Mouse (Mus musculus): Measurements from ENCODE around the gene Fancg. TPM values are rescaled to one million over a fixed set of nuclear protein-coding genes. Genes with fewer than 3 reads are reported as not detected.
"Not testable (repeated sequence)": the region's sequence is repeated elsewhere in the genome, so short reads cannot be mapped to it uniquely, and the experiment has no call there.

Fancg gene
- polyA plus RNA-seq, 1 experiment: 2.6 TPM

DNA sequence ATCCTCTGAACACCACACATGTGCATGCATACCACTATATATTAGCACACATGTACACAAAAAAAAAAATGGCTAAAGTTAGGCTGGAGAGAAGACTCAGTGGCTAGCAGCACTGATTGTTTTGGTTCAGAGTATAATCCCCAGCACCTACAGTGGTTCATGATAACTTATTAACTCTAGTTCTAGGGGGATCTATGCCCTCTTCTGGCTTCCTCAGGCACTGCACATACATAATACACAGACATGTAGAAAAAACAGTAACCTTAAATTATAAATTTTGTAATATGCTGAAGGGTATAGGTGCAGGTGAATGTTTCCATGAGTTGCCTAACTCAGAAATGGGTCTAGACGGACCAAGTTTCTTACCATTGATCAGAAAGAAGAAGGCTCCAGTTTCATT, 22.0 kb downstream of the Fancg start:
- peaks cover 9% of the 10 kb centered on the region for H3K79me2 ChIP-seq (ENCODE audit: control insufficient read depth, insufficient read depth)
- no peak overlapping the region for H3K4me3 ChIP-seq
- H3K36me3 ChIP-seq (ENCODE audit: control insufficient read depth, insufficient read depth): peaks cover 88% of the 10 kb centered on the region
- no peaks in the 10 kb centered on the region for H3K27me3 ChIP-seq (ENCODE audit: control insufficient read depth, insufficient read depth, insufficient read length)
- H3ac ChIP-seq (ENCODE audit: control insufficient read depth, insufficient read length): no peak overlapping the region
- H3K4me2 ChIP-seq (ENCODE audit: low read depth): no peak overlapping the region
- TF ChIP-seq REST (IDR thresholded peaks at IDR 0.05; ENCODE audit: insufficient read depth, insufficient read length): no peak
- TF ChIP-seq TCF3 (IDR thresholded peaks at IDR 0.05; ENCODE audit: insufficient read length, low read depth): no peak
- TF ChIP-seq SRF (IDR thresholded peaks at IDR 0.05; ENCODE audit: control insufficient read depth, insufficient read length, low read depth): no peak
- TF ChIP-seq MAX (IDR thresholded peaks at IDR 0.05; ENCODE audit: low read depth): no peak
- TF ChIP-seq MYOD1 (IDR thresholded peaks at IDR 0.05; ENCODE audit: control insufficient read depth in 1 of 3, insufficient read length in 2 of 3, low read depth in 2 of 3): no peak
- no peak for TF ChIP-seq CEBPB (IDR thresholded peaks at IDR 0.05; ENCODE audit: insufficient read depth, poor library complexity, severe bottlenecking)
- no peak for TF ChIP-seq USF1 (IDR thresholded peaks at IDR 0.05; ENCODE audit: low read depth)
- TF ChIP-seq MYOG (IDR thresholded peaks at IDR 0.05; ENCODE audit: control insufficient read depth in 1 of 3, insufficient read depth in 1 of 3, insufficient read length in 2 of 3, low read depth in 2 of 3): no peak
- no peak for TF ChIP-seq E2F4 (IDR thresholded peaks at IDR 0.05; ENCODE audit: insufficient read depth)
- TF ChIP-seq POLR2A (IDR thresholded peaks at IDR 0.05; ENCODE audit: insufficient read length, low read depth): no peak
- no peak for TF ChIP-seq TCF12 (IDR thresholded peaks at IDR 0.05; ENCODE audit: insufficient read depth, poor library complexity, severe bottlenecking)
- TF ChIP-seq POLR2AphosphoS2 (IDR thresholded peaks at IDR 0.05; ENCODE audit: insufficient read length, low read depth): no peak

DNA sequence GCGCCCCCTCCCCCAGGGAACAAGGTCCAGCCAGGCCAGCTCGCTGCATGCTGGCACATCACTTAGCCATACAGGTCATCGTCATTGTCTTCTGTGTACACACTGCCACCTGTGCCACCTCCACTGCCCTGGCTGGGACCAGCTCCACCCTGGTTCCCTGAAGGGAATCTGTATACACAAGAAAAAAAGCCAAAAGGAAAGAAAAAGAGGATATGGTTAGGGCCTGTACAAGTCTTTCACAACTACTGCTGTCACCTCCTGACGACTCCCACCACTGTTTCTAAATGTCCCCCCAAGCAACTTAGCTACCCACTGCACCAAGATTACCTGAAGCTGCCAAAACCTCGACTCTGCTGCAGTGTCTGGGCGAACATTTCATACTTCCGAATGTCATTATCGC, 29.8 kb downstream of the Fancg start:
- H3K4me2 ChIP-seq (ENCODE audit: low read depth); H3K27me3 ChIP-seq (ENCODE audit: control insufficient read depth, insufficient read depth, insufficient read length); H3ac ChIP-seq (ENCODE audit: control insufficient read depth, insufficient read length); H3K4me3 ChIP-seq; H3K79me2 ChIP-seq (ENCODE audit: control insufficient read depth, insufficient read depth): not testable (repeated sequence)
- H3K36me3 ChIP-seq (ENCODE audit: control insufficient read depth, insufficient read depth): peaks cover 32% of the 10 kb centered on the region

DNA sequence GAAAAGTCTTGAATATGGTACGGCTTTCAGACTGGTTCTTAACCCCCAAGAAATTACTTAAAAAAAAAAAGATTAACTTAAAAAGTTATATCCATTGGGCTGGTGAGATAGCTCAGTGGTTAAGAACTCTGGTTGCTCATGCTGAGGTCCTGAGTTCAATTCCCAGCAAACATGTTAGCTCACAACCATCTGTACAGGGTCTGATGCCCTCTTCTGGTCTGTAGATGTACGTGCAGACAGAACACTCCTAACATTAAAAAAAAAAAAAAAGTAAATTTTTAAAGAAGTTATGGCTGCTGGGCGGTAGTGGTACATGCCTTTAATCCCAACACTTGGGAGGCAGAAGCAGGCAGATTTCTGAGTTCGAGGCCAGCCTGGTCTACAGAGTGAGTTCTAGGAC, 32.2 kb downstream of the Fancg start:
- H3K4me3 ChIP-seq: no peak overlapping the region
- no peak for TF ChIP-seq TCF12 (IDR thresholded peaks at IDR 0.05; ENCODE audit: insufficient read depth, poor library complexity, severe bottlenecking)
- TF ChIP-seq MAX (IDR thresholded peaks at IDR 0.05; ENCODE audit: low read depth): no peak
- TF ChIP-seq REST (IDR thresholded peaks at IDR 0.05; ENCODE audit: insufficient read depth, insufficient read length): no peak
- no peak for TF ChIP-seq SRF (IDR thresholded peaks at IDR 0.05; ENCODE audit: control insufficient read depth, insufficient read length, low read depth)
- no peak for TF ChIP-seq E2F4 (IDR thresholded peaks at IDR 0.05; ENCODE audit: insufficient read depth)
- H3K27me3 ChIP-seq (ENCODE audit: control insufficient read depth, insufficient read depth, insufficient read length): no peaks in the 10 kb centered on the region
- peaks cover 9% of the 10 kb centered on the region for H3K36me3 ChIP-seq (ENCODE audit: control insufficient read depth, insufficient read depth)
- H3K79me2 ChIP-seq (ENCODE audit: control insufficient read depth, insufficient read depth): no peaks in the 10 kb centered on the region
- H3ac ChIP-seq (ENCODE audit: control insufficient read depth, insufficient read length): no peak overlapping the region
- no peak overlapping the region for H3K4me2 ChIP-seq (ENCODE audit: low read depth)

DNA sequence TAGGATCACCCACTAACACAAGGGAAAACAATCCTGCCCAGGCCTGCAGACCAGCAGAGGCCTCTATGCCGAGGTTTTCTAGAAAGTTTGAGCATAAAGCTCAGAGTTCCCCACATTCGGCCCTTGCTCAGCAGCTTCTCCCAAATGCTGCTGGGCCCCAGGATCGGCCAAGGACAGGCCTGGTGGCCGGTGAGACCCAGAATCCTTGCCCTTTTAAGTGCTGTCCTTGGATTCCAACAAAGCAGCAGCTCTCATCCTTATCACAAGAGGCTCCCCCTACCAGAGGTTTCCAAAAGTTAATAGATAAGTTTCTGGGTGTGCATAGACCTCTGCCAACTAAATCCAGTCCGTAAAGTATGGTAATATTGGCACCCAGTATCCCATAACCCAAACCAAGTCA, 36.4 kb downstream of the Fancg start:
- Histone ChIP-seq H3K4me2 (ENCODE audit: low read depth) (no peak overlapping the region), H3K36me3 (ENCODE audit: control insufficient read depth, insufficient read depth) (no peaks in the 10 kb centered on the region), H3K27me3 (ENCODE audit: control insufficient read depth, insufficient read depth, insufficient read length) (no peaks in the 10 kb centered on the region), H3K79me2 (ENCODE audit: control insufficient read depth, insufficient read depth) (no peaks in the 10 kb centered on the region), H3K4me3 (no peak overlapping the region), H3ac (ENCODE audit: control insufficient read depth, insufficient read length) (no peak overlapping the region)
- TF ChIP-seq MYOD1 (IDR thresholded peaks at IDR 0.05; ENCODE audit: control insufficient read depth in 1 of 3, insufficient read length in 2 of 3, low read depth in 2 of 3) (no peak), TCF3 (IDR thresholded peaks at IDR 0.05; ENCODE audit: insufficient read length, low read depth) (no peak), USF1 (IDR thresholded peaks at IDR 0.05; ENCODE audit: low read depth) (no peak), CEBPB (IDR thresholded peaks at IDR 0.05; ENCODE audit: insufficient read depth, poor library complexity, severe bottlenecking) (no peak), SRF (IDR thresholded peaks at IDR 0.05; ENCODE audit: control insufficient read depth, insufficient read length, low read depth) (no peak), E2F4 (IDR thresholded peaks at IDR 0.05; ENCODE audit: insufficient read depth) (no peak), MYOG (IDR thresholded peaks at IDR 0.05; ENCODE audit: control insufficient read depth in 1 of 3, insufficient read depth in 1 of 3, insufficient read length in 2 of 3, low read depth in 2 of 3) (no peak), POLR2AphosphoS2 (IDR thresholded peaks at IDR 0.05; ENCODE audit: insufficient read length, low read depth) (no peak), TCF12 (IDR thresholded peaks at IDR 0.05; ENCODE audit: insufficient read depth, poor library complexity, severe bottlenecking) (no peak), MAX (IDR thresholded peaks at IDR 0.05; ENCODE audit: low read depth) (no peak), POLR2A (IDR thresholded peaks at IDR 0.05; ENCODE audit: insufficient read length, low read depth) (no peak), REST (IDR thresholded peaks at IDR 0.05; ENCODE audit: insufficient read depth, insufficient read length) (no peak)

DNA sequence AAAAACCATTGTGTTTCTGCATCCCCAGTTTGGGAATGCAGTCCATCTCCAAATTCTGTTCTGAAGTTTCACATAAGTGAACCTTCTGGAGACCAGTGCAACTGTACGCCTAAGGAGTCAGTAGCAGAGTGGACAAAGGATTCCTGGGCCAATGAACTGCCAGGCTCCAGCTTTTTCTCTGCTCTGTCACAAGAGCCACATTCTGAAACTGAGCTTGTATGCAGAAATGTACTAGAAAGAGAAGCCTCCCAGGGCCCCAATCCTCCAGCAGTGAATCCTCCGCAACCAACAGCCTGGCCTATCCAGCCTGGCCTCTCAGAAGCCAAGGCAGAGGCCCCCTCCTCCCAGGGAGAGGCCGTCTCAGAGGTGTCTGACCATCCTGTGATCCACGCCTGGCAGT, 37.4 kb downstream of the Fancg start:
- Histone ChIP-seq H3K79me2 (ENCODE audit: control insufficient read depth, insufficient read depth) (no peaks in the 10 kb centered on the region), H3K4me3 (no peak overlapping the region), H3K27me3 (ENCODE audit: control insufficient read depth, insufficient read depth, insufficient read length) (no peaks in the 10 kb centered on the region), H3K36me3 (ENCODE audit: control insufficient read depth, insufficient read depth) (no peaks in the 10 kb centered on the region), H3ac (ENCODE audit: control insufficient read depth, insufficient read length) (no peak overlapping the region), H3K4me2 (ENCODE audit: low read depth) (no peak overlapping the region)
- TF ChIP-seq MYOD1 (IDR thresholded peaks at IDR 0.05; ENCODE audit: control insufficient read depth in 1 of 3, insufficient read length in 2 of 3, low read depth in 2 of 3) (no peak), MYOG (IDR thresholded peaks at IDR 0.05; ENCODE audit: control insufficient read depth in 1 of 3, insufficient read depth in 1 of 3, insufficient read length in 2 of 3, low read depth in 2 of 3) (no peak), SRF (IDR thresholded peaks at IDR 0.05; ENCODE audit: control insufficient read depth, insufficient read length, low read depth) (no peak), USF1 (IDR thresholded peaks at IDR 0.05; ENCODE audit: low read depth) (no peak), POLR2A (IDR thresholded peaks at IDR 0.05; ENCODE audit: insufficient read length, low read depth) (no peak), REST (IDR thresholded peaks at IDR 0.05; ENCODE audit: insufficient read depth, insufficient read length) (no peak), MAX (IDR thresholded peaks at IDR 0.05; ENCODE audit: low read depth) (no peak), TCF12 (IDR thresholded peaks at IDR 0.05; ENCODE audit: insufficient read depth, poor library complexity, severe bottlenecking) (no peak), TCF3 (IDR thresholded peaks at IDR 0.05; ENCODE audit: insufficient read length, low read depth) (no peak), CEBPB (IDR thresholded peaks at IDR 0.05; ENCODE audit: insufficient read depth, poor library complexity, severe bottlenecking) (no peak), POLR2AphosphoS2 (IDR thresholded peaks at IDR 0.05; ENCODE audit: insufficient read length, low read depth) (no peak), E2F4 (IDR thresholded peaks at IDR 0.05; ENCODE audit: insufficient read depth) (no peak)

All from myocyte (in vitro differentiated cells).